Mouse (Mus musculus): ENCODE data around the gene Ubtd1. TPM values are rescaled to one million over a fixed set of nuclear protein-coding genes. Genes with fewer than 3 reads are reported as not detected.

The Ubtd1 gene
- polyA plus RNA-seq, 1 experiment from 2014 or later, result 21.3 TPM

Other genes starting within 250 kb of the Ubtd1 start
- gene Slit1, start 238.1 kb upstream of the Ubtd1 start, polyA plus RNA-seq (2015; fragmentation: Nextera tagmentation; extraction: Ambion mirVana), result 0.25 and 0.28 TPM in 2 replicates
- gene Arhgap19, start 179.7 kb upstream of the Ubtd1 start, polyA plus RNA-seq (2015; fragmentation: Nextera tagmentation; extraction: Ambion mirVana), result 2.7 and 3.5 TPM in 2 replicates
- 9.3 and 9.8 TPM in 2 replicates for gene Frat1, start 151.8 kb upstream of the Ubtd1 start, polyA plus RNA-seq (2015; fragmentation: Nextera tagmentation; extraction: Ambion mirVana)
- 3.5 and 4.3 TPM in 2 replicates for gene Frat2, start 133.6 kb upstream of the Ubtd1 start, polyA plus RNA-seq (2015; fragmentation: Nextera tagmentation; extraction: Ambion mirVana)
- 6.3 and 6.4 TPM in 2 replicates for gene Rrp12, start 85.6 kb upstream of the Ubtd1 start, polyA plus RNA-seq (2015; fragmentation: Nextera tagmentation; extraction: Ambion mirVana)
- gene Pgam1, start 69.8 kb upstream of the Ubtd1 start, polyA plus RNA-seq (2015; fragmentation: Nextera tagmentation; extraction: Ambion mirVana), result 334 and 339 TPM in 2 replicates
- 46.4 and 47.2 TPM in 2 replicates for gene Exosc1, start 48.3 kb upstream of the Ubtd1 start, polyA plus RNA-seq (2015; fragmentation: Nextera tagmentation; extraction: Ambion mirVana)
- 37.4 and 42.0 TPM in 2 replicates for gene Zdhhc16, start 48.3 kb upstream of the Ubtd1 start, polyA plus RNA-seq (2015; fragmentation: Nextera tagmentation; extraction: Ambion mirVana)
- gene Mms19, start 606 bp upstream of the Ubtd1 start, polyA plus RNA-seq (2015; fragmentation: Nextera tagmentation; extraction: Ambion mirVana), result 10.2 and 11.7 TPM in 2 replicates
- gene Ankrd2, start 54.2 kb downstream of the Ubtd1 start, polyA plus RNA-seq (2015; fragmentation: Nextera tagmentation; extraction: Ambion mirVana), result 0.11 and 0.12 TPM in 2 replicates
- 1.6 and 1.8 TPM in 2 replicates for gene Hoga1, start 63.8 kb downstream of the Ubtd1 start, polyA plus RNA-seq (2015; fragmentation: Nextera tagmentation; extraction: Ambion mirVana)
- gene 4933411K16Rik, start 70.5 kb downstream of the Ubtd1 start, polyA plus RNA-seq (2015; fragmentation: Nextera tagmentation; extraction: Ambion mirVana), result not detected in 2 replicates
- gene Morn4, start 104.6 kb downstream of the Ubtd1 start, polyA plus RNA-seq (2015; fragmentation: Nextera tagmentation; extraction: Ambion mirVana), result 7.3 and 8.2 TPM in 2 replicates
- gene Pi4k2a, start 108.7 kb downstream of the Ubtd1 start, polyA plus RNA-seq (2015; fragmentation: Nextera tagmentation; extraction: Ambion mirVana), result 20.8 and 21.6 TPM in 2 replicates
- 108 and 117 TPM in 2 replicates for gene Avpi1, start 147.3 kb downstream of the Ubtd1 start, polyA plus RNA-seq (2015; fragmentation: Nextera tagmentation; extraction: Ambion mirVana)
- 15.3 and 23.6 TPM in 2 replicates for gene Marveld1, start 165.6 kb downstream of the Ubtd1 start, polyA plus RNA-seq (2015; fragmentation: Nextera tagmentation; extraction: Ambion mirVana)
- gene Zfyve27, start 182.2 kb downstream of the Ubtd1 start, polyA plus RNA-seq (2015; fragmentation: Nextera tagmentation; extraction: Ambion mirVana), result 14.1 and 15.3 TPM in 2 replicates
- 0.55 and 0.74 TPM in 2 replicates for gene Sfrp5, start 220.5 kb downstream of the Ubtd1 start, polyA plus RNA-seq (2015; fragmentation: Nextera tagmentation; extraction: Ambion mirVana)